Mouse (Mus musculus) embryonic facial prominence, embryonic 14.5 days (tissue): ENCODE data around the gene Camkk1. TPM values are rescaled to one million over a fixed set of nuclear protein-coding genes. Genes with fewer than 3 reads are reported as not detected.

ENCODE experiments used
- ATAC-seq: fragments of 200-750 bp; cut with Nextera tagmentation; 2 replicates; pipeline ENCODE4 v1.8.0; 2017; ENCODE audit warnings: low read depth, moderate number of reproducible peaks, moderate TSS enrichment
- DNase-seq: peaks from one replicate; pipeline ENCODE4 v3.0.0-alpha.2; 2015; ENCODE audit warnings: low spot score
- H3K27ac ChIP-seq: fragments of 300-500 bp; sonication (generic); replicated peaks from 2 replicates; pipeline ENCODE4 v1.5.1; 2014; ENCODE audit warnings: low read depth, mild to moderate bottlenecking, low read length, moderate library complexity
- H3K27me3 ChIP-seq: fragments of 300-500 bp; sonication (generic); replicated peaks from 2 replicates; pipeline ENCODE4 v1.6.1; 2014; ENCODE audit warnings: low read length; ENCODE audit not compliant: control insufficient read depth, insufficient read depth
- H3K36me3 ChIP-seq: fragments of 300-500 bp; sonication (generic); 2 replicates; pipeline ENCODE4 v1.6.1; 2014; ENCODE audit warnings: low read length, mixed read lengths; ENCODE audit not compliant: control insufficient read depth, insufficient read depth
- H3K4me1 ChIP-seq: fragments of 300-500 bp; sonication (generic); 2 replicates; pipeline ENCODE4 v1.6.1; 2014; ENCODE audit warnings: antibody characterized with exemption, low read length; ENCODE audit not compliant: control insufficient read depth, insufficient read depth
- H3K4me2 ChIP-seq: fragments of 300-500 bp; sonication (generic); 2 replicates; pipeline ENCODE4 v1.6.1; 2014; ENCODE audit warnings: low read depth, mild to moderate bottlenecking, low read length, moderate library complexity, mixed read lengths
- H3K4me3 ChIP-seq: fragments of 300-500 bp; sonication (generic); 2 replicates; pipeline ENCODE4 v1.5.1; 2014; ENCODE audit warnings: low read depth, mild to moderate bottlenecking, low read length
- H3K9ac ChIP-seq: fragments of 300-500 bp; sonication (generic); 2 replicates; pipeline ENCODE4 v1.6.1; 2014; ENCODE audit warnings: low read depth, mild to moderate bottlenecking, low read length, moderate library complexity, mixed read lengths
- H3K9me3 ChIP-seq: fragments of 300-500 bp; sonication (generic); 2 replicates; pipeline ENCODE4 v1.6.1; 2016; ENCODE audit warnings: low read length; ENCODE audit not compliant: control insufficient read depth
- WGBS: fragments of 180-500 bp; shearing (Covaris S2); extraction: QIAGEN DNeasy Blood & Tissue Kit; methylation state at CpG from one replicate; pipeline ENCODE4 v1.1.7; 2014; 5-methylcytosine and 5-hydroxymethylcytosine counted together
- polyA plus RNA-seq: library from polyadenylated mRNA; unstranded; fragments of >200 nt; fragmentation: Nextera tagmentation; extraction: Ambion mirVana; gene quantifications from 2 replicates; pipeline ENCODE4 v1.2.1, GENCODE M21; 2014

Gene Camkk1
- polyA plus RNA-seq, 1 experiment from 2014 or later = 6.0 TPM

DNA sequence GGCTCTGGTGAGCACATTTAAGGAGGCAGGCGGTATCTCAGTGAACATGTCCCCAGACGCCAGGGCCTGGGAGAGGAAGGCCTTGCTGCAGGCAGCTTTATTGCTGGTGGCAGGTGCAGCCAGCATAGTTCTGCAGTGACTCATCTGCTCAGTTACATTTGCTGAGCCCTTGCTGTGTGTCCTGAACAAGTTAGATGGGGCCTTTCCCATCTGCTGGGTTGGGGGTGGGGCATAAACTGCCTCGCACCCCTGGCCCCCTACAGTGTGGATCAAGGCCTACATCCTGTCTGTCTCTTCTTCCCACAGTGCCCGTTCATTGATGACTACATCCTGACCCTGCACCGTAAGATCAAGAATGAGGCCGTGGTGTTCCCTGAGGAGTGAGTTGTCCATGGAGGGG, 18.1 kb downstream of the Camkk1 start:
- no peaks in the 10 kb centered on the region for H3K27me3 ChIP-seq
- H3K4me3 ChIP-seq = no peak overlapping the region
- peak; percentile 68 for DNase-seq
- no peak overlapping the region for H3K4me2 ChIP-seq
- no peak overlapping the region for H3K27ac ChIP-seq
- H3K9ac ChIP-seq = no peak overlapping the region
- ATAC-seq = peak; percentile 75
- no peaks in the 10 kb centered on the region for H3K4me1 ChIP-seq
- peaks cover 6% of the 10 kb centered on the region; the same call in 1 of the 2 replicates for H3K36me3 ChIP-seq
- H3K9me3 ChIP-seq = no peaks in the 10 kb centered on the region
- 66% methylated on average over 6 of the region's 6 CpGs for WGBS

DNA sequence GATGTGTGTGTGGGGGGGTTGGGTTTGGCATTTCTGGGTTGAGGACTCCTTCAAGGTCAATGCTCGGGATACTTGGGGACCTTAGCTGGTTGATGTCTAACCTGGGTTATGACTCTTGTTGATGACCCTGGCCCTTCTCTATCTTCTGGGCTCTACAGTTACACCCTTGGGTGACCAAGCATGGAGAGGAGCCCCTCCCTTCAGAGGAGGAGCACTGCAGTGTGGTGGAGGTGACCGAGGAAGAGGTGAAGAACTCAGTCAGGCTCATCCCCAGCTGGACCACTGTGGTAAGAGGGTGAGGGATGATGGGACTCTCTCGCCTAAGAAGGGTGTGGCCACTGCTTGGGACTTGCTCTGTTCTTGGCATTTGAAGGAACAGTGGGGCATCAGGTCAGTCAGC, 18.9 kb downstream of the Camkk1 start:
- peaks cover 6% of the 10 kb centered on the region; the same call in 1 of the 2 replicates for H3K36me3 ChIP-seq
- H3K27ac ChIP-seq = no peak overlapping the region
- no peaks in the 10 kb centered on the region for H3K4me1 ChIP-seq
- H3K9me3 ChIP-seq = no peaks in the 10 kb centered on the region
- ATAC-seq (no peak), DNase-seq (no peak)
- no peaks in the 10 kb centered on the region for H3K27me3 ChIP-seq
- H3K9ac ChIP-seq = no peak overlapping the region
- no peak overlapping the region for H3K4me3 ChIP-seq
- WGBS = 87% methylated on average over 2 of the region's 3 CpGs
- H3K4me2 ChIP-seq = no peak overlapping the region

DNA sequence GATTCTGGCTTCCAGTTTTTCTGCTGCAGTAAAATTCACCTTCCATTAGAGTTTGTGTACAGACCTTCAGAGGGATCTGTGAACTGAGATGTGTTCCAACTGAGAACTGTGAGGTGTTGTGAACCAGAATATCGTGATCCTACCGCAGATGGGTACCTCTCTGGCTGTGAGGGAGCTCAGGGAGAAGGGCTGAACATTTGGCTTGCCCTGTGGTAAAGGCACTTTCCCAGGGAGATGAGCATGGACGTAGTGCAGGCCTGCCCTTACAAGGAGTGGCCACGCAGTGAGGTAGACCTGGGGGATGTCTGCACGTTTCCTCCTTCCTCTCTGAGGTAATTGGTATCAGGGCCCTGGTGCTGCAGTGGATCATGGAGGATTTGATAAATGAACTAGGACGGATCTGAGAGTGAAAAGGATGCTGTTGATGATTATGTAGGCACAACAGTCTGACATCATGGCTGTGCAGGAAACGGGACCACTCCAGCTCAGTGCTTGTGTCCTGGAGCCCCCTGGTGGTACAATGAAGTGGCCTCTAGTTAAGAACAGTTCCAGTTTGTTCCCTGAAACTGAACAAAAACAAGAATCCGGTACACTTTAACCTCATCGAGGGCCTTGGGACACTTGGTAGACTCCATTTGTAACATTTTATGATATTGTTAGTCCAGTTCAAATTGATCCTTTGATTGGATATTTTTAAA, 20.4 kb downstream of the Camkk1 start:
- no peak overlapping the region for H3K4me3 ChIP-seq
- H3K9me3 ChIP-seq = no peaks in the 10 kb centered on the region
- no peaks in the 10 kb centered on the region for H3K27me3 ChIP-seq
- H3K9ac ChIP-seq = no peak overlapping the region
- peaks cover 6% of the 10 kb centered on the region; the same call in 1 of the 2 replicates for H3K36me3 ChIP-seq
- H3K27ac ChIP-seq = no peak overlapping the region
- DNase-seq (peak; percentile 89), ATAC-seq (peak; percentile 67; the same call in 1 of the 2 replicates)
- H3K4me1 ChIP-seq = no peaks in the 10 kb centered on the region
- WGBS = 55% methylated on average over 9 of the region's 9 CpGs
- H3K4me2 ChIP-seq = no peak overlapping the region

DNA sequence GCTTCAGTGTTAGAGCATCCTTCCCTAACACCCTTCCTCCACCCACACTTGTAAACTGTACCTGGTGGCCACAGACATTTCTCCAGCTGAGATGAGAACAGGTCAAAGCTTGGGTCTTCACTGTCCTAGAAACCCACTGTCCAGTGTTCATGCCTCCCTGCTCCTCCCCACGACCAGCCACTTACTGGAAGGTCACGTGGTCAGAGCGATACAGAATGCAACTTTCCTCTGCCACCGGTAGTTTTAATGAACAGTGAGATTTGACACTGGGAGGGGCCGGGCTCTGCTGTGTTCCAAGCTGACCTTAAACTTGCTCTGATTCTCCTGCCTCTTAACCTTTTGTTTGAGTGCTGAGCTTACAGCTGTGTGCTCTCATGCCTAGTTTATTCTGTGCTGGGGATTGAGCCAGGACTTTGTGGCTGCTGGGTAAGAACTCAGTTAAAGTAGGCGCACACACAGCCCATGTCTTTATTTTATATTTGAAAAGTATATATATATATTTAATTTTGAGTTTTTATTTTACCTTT, 25.5 kb downstream of the Camkk1 start:
- no peak overlapping the region for H3K4me2 ChIP-seq
- DNase-seq = no peak
- H3K27ac ChIP-seq = no peak overlapping the region
- H3K4me3 ChIP-seq = no peak overlapping the region
- WGBS = 56% methylated on average over 6 of the region's 6 CpGs
- no peaks in the 10 kb centered on the region for H3K27me3 ChIP-seq
- H3K4me1 ChIP-seq = peaks cover 8% of the 10 kb centered on the region
- ATAC-seq = no peak
- no peak overlapping the region for H3K9ac ChIP-seq
- no peaks in the 10 kb centered on the region for H3K9me3 ChIP-seq
- peaks cover 4% of the 10 kb centered on the region; the same call in 1 of the 2 replicates for H3K36me3 ChIP-seq

DNA sequence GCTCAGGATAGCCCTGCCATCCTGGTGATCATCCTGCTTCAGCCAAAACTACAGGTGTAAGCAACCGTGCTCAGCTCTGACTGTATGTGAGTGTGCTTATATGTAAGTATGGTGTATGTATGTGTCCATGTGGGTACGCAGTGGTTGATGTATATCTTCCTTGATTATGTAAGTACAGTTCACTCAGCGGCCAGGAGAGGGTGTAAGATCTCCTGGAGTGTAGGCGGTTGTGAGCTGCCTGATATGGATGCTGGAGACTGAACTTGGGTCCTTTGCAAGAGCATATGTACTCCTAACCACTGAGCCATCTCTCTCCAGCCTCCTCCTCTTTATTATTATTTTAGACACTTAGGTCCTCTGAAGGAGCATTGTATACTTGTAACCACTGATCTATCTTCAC, 26.0 kb downstream of the Camkk1 start:
- Histone ChIP-seq H3K9ac (no peak overlapping the region), H3K4me3 (no peak overlapping the region), H3K9me3 (no peaks in the 10 kb centered on the region), H3K27me3 (no peaks in the 10 kb centered on the region), H3K4me2 (no peak overlapping the region), H3K4me1 (peaks cover 9% of the 10 kb centered on the region), H3K27ac (no peak overlapping the region), H3K36me3 (peaks cover 4% of the 10 kb centered on the region; the same call in 1 of the 2 replicates)
- ATAC-seq (no peak), DNase-seq (no peak)
- WGBS = 76% methylated on average over 4 of the region's 4 CpGs

DNA sequence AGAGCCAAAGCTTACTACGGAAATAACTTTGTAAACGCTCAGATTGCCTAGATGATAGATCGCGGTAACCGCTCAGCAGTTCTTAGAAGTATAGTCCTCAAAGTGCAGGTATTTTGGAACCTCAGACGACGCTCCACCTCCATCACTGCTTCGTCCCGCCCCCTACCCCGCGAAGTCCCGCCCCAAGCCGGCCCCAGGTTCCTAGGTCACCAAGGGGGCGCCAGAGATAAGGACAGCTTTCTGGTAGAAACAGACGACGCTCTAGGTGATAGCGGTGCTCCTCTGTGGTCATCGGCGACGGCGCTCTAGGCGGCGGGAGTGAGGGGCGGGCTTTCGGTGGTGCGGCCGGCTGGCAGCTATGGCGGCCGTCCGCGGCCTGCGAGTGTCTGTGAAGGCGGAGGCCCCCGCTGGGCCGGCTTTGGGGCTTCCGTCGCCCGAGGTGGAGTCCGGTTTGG, 28.8 kb downstream of the Camkk1 start, which contains the start of gene Ncbp3:
Ncbp3 (plus strand) TSS at position 242 of the 455 bp plus-strand sequence.
- no peaks in the 10 kb centered on the region for H3K9me3 ChIP-seq
- peaks cover 19% of the 10 kb centered on the region for H3K36me3 ChIP-seq
- peak within 1 kb of the TSS; percentile 99 for H3K4me3 ChIP-seq
- ATAC-seq = peak; percentile 97
- WGBS = under 1% methylated on average over 31 of the region's 39 CpGs
- H3K4me2 ChIP-seq = peak within 1 kb of the TSS; percentile 84
- peaks cover 9% of the 10 kb centered on the region for H3K4me1 ChIP-seq
- DNase-seq = peak; percentile 98
- no peaks in the 10 kb centered on the region for H3K27me3 ChIP-seq
- peak within 1 kb of the TSS; percentile 85 for H3K27ac ChIP-seq
- peak within 1 kb of the TSS; percentile 97 for H3K9ac ChIP-seq

DNA sequence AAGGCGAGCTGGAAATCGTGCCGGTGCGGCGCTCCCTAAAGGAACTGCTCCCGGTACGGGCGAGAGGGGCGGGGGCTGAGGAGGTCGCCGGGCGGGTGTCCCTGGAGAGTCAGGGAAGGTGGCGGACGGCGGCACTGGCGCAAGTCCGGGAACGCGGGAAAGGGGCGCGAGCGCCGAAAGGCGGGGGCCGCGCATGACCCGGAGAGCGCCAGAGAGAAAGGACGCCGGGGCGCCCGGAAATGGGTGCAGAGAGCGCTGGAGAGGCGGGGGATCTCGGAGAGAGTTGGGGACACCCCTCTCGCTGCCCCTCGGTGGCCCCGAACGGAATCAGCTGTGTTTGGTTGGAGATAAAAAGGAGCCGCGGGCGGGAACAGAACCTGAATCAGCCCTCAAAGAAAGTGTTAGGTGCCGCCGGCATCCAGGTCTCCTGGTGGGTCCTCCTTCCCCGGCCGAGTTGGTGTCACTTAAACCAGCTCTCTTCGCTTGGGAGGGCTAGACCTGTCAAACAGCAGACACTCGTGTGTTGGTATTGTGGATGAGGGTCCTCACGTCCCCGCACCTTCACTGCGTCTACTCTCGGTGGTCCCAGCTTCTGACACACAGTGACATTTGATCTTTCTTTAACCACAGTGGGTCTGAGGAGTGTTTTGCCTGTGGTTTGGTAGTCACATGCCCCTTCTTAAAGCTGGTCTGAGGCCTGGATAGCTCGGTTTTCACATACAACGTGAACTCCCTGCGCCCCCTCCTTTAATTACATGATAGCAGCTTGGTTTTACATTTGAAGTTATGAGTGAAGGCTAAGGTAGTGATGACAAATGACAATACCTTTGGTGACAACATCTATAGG, 29.4 kb downstream of the Camkk1 start:
- WGBS = 1% methylated on average over 45 of the region's 55 CpGs
- Histone ChIP-seq H3K27ac (peak overlapping the region; percentile 85), H3K9ac (peak overlapping the region; percentile 97), H3K4me3 (peak overlapping the region; percentile 99), H3K36me3 (peaks cover 26% of the 10 kb centered on the region), H3K4me2 (peak overlapping the region; percentile 84), H3K27me3 (no peaks in the 10 kb centered on the region), H3K4me1 (peaks cover 9% of the 10 kb centered on the region), H3K9me3 (no peaks in the 10 kb centered on the region)
- ATAC-seq (peak; percentile 31), DNase-seq (no peak)

DNA sequence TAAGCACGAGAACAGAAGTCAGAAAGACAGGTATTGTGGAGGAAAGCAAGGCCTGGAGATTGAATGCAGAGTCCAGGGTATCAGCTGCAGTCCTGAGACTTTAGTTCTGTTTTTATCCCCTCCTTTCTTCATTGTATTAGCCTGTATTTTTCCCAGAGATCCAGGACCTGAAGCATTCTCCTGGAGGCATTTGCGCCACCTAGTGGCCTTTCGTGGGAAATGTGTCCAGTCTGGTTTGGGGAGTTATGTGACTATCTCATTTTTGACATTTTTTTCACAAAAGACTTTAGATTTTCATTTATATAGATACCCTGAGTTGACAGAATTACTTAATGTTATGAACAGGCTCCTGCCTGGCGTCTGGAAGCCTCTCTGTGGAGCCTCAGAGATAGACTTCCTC, 30.5 kb downstream of the Camkk1 start:
- WGBS = 3% methylated on average over 4 of the region's 4 CpGs
- H3K27ac ChIP-seq = peak overlapping the region; percentile 33; the same call in 1 of the 2 replicates

More for the DNA sequence above, 30.5 kb downstream of the Camkk1 start:
- Histone ChIP-seq H3K4me3 (peak overlapping the region; percentile 99), H3K36me3 (peaks cover 37% of the 10 kb centered on the region), H3K9ac (peak overlapping the region; percentile 46; the same call in 1 of the 2 replicates), H3K9me3 (no peaks in the 10 kb centered on the region), H3K27me3 (no peaks in the 10 kb centered on the region), H3K4me2 (peak overlapping the region; percentile 84), H3K4me1 (peaks cover 9% of the 10 kb centered on the region)
- ATAC-seq = no peak
- peak; percentile 88 for DNase-seq
